Mouse (Mus musculus): ENCODE measurements around the gene Perm1.

- TF ChIP-seq CTCF (conservative IDR thresholded peaks at IDR 0.05; ENCODE audit: insufficient read depth, insufficient read length, low read depth, low read length): no peak
- no peak for TF ChIP-seq POLR2A (IDR thresholded peaks at IDR 0.05; ENCODE audit: low read depth, low read length)
These were observed 13.2 kb upstream of the Perm1 start for GRCm38 (mm10) chr4:156202462-156202893.

Data from kidney, adult 2 months (tissue).